Mouse (Mus musculus) liver, postnatal 0 days (tissue): ENCODE measurements around the gene Ehhadh. TPM values are rescaled to one million over a fixed set of nuclear protein-coding genes. Genes with fewer than 3 reads are reported as not detected.
A peak's percentile ranks its signal among the peaks of the same experiment; 100 is the strongest.
"Not testable (repeated sequence)": the region's sequence is repeated elsewhere in the genome, so short reads cannot be mapped to it uniquely, and the experiment has no call there.

Experiments used
- ATAC-seq: fragments of 200-750 bp; cut with Nextera tagmentation; 2 replicates; pipeline ENCODE4 v1.8.0; 2017; ENCODE audit warnings: mild to moderate bottlenecking, moderate library complexity
- DNase-seq: peaks from one replicate; pipeline ENCODE4 v3.0.0-alpha.2; 2016
- H3K27ac ChIP-seq: fragments of 300-500 bp; sonication (generic); 2 replicates; pipeline ENCODE4 v1.5.1; 2014; ENCODE audit warnings: antibody characterized with exemption, moderate library complexity, mild to moderate bottlenecking, low read depth
- H3K27me3 ChIP-seq: fragments of 300-500 bp; sonication (generic); 2 replicates; pipeline ENCODE4 v1.6.1; 2014; ENCODE audit warnings: low read length, control low read depth, mixed read lengths; ENCODE audit not compliant: insufficient read depth
- H3K36me3 ChIP-seq: fragments of 300-500 bp; sonication (generic); replicated peaks from 2 replicates; pipeline ENCODE4 v1.6.1; 2014; ENCODE audit warnings: mild to moderate bottlenecking, control low read depth, low read length, moderate library complexity, mixed read lengths; ENCODE audit not compliant: insufficient read depth
- H3K4me1 ChIP-seq: fragments of 300-500 bp; sonication (generic); 2 replicates; pipeline ENCODE4 v1.6.1; 2014; ENCODE audit warnings: antibody characterized with exemption, mild to moderate bottlenecking, control low read depth; ENCODE audit not compliant: insufficient read depth
- H3K4me2 ChIP-seq: fragments of 300-500 bp; sonication (generic); 2 replicates; pipeline ENCODE4 v1.6.1; 2014; ENCODE audit warnings: low read depth, mild to moderate bottlenecking, low read length, moderate library complexity, mixed read lengths
- H3K4me3 ChIP-seq: fragments of 300-500 bp; sonication (generic); 2 replicates; pipeline ENCODE4 v1.5.1; 2014; ENCODE audit warnings: low read depth, low read length
- H3K9ac ChIP-seq: fragments of 300-500 bp; sonication (generic); replicated peaks from 2 replicates; pipeline ENCODE4 v1.6.1; 2014; ENCODE audit warnings: mild to moderate bottlenecking, moderate library complexity
- H3K9me3 ChIP-seq: fragments of 300-500 bp; sonication (generic); 2 replicates; pipeline ENCODE4 v1.6.1; 2016; ENCODE audit warnings: mild to moderate bottlenecking, control low read depth, low read length, mixed read lengths
- CTCF ChIP-seq: sonication (generic); IDR thresholded peaks from 2 replicates; pipeline ENCODE4 v1.5.1; 2016; ENCODE audit warnings: antibody characterized with exemption, low read depth
- EP300 ChIP-seq: IDR thresholded peaks from 2 replicates; pipeline ENCODE4 v1.6.1; 2016; ENCODE audit warnings: antibody characterized with exemption, low read depth, mild to moderate bottlenecking
- WGBS: fragments of 180-500 bp; shearing (Covaris S2); extraction: QIAGEN DNeasy Blood & Tissue Kit; methylation state at CpG from one replicate; pipeline ENCODE4 v1.1.7; 2014; ENCODE audit not compliant: insufficient replicate concordance; 5-methylcytosine and 5-hydroxymethylcytosine counted together
- polyA plus RNA-seq: library from polyadenylated mRNA; unstranded; fragments of >200 nt; fragmentation: Nextera tagmentation; extraction: Ambion mirVana; gene quantifications from 2 replicates; pipeline ENCODE4 v1.2.1, GENCODE M21; 2015

Ehhadh gene
- polyA plus RNA-seq, 1 experiment from 2014 or later: 215 TPM

GRCm38 (mm10) chr16:21806892-21807291 lies 19.3 kb upstream of the Ehhadh start:
- DNase-seq (no peak), ATAC-seq (no peak)
- TF ChIP-seq CTCF: no peak
- no peak for TF ChIP-seq EP300
- H3K36me3 ChIP-seq: peaks cover 6% of the 10 kb centered on the region
- no peak overlapping the region for H3K27ac ChIP-seq
- no peaks in the 10 kb centered on the region for H3K4me1 ChIP-seq
- no peaks in the 10 kb centered on the region for H3K27me3 ChIP-seq
- no peak overlapping the region for H3K4me2 ChIP-seq
- no peaks in the 10 kb centered on the region for H3K9me3 ChIP-seq
- no peak overlapping the region for H3K9ac ChIP-seq
- H3K4me3 ChIP-seq: no peak overlapping the region
- 85% methylated on average over 1 of the region's 1 CpGs for WGBS

GRCm38 (mm10) chr16:21804258-21804657 lies 16.7 kb upstream of the Ehhadh start:
- Histone ChIP-seq H3K9me3 (no peaks in the 10 kb centered on the region), H3K27ac (no peak overlapping the region), H3K4me3 (no peak overlapping the region), H3K4me2 (no peak overlapping the region), H3K36me3 (peaks cover 19% of the 10 kb centered on the region), H3K9ac (no peak overlapping the region), H3K27me3 (no peaks in the 10 kb centered on the region), H3K4me1 (no peaks in the 10 kb centered on the region)
- 85% methylated on average over 1 of the region's 1 CpGs for WGBS
- DNase-seq (peak; percentile 42), ATAC-seq (peak; percentile 74)
- TF ChIP-seq EP300: no peak
- TF ChIP-seq CTCF: no peak

- Histone ChIP-seq H3K4me1 (peaks cover 27% of the 10 kb centered on the region), H3K36me3 (0 out of 2 replicates have a peak, but pooled peaks cover 2% of the 10 kb centered on the region), H3K9me3 (no peaks in the 10 kb centered on the region), H3K4me2 (peak overlapping the region; percentile 78), H3K9ac (peak overlapping the region; percentile 69), H3K27me3 (no peaks in the 10 kb centered on the region), H3K4me3 (peak overlapping the region; percentile 69), H3K27ac (no peak overlapping the region)
- TF ChIP-seq CTCF: no peak
- TF ChIP-seq EP300: no peak
- WGBS: 32% methylated on average over 5 of the region's 5 CpGs
- no peak for ATAC-seq
- no peak for DNase-seq
Observed at GRCm38 (mm10) chr16:21795071-21795470, 7.5 kb upstream of the Ehhadh start.

- H3K4me2 ChIP-seq: peak overlapping the region; percentile 78
- no peak for ATAC-seq
- WGBS: under 1% methylated on average over 14 of the region's 14 CpGs
Observed at GRCm38 (mm10) chr16:21794697-21795045, 7.1 kb upstream of the Ehhadh start.

GRCm38 (mm10) chr16:21793875-21794696 lies 6.5 kb upstream of the Ehhadh start, which contains the start of gene Map3k13:
TSS of gene Map3k13 (plus strand) at chr16:21794346.
- no peaks in the 10 kb centered on the region for H3K27me3 ChIP-seq
- peak within 1 kb of the TSS; percentile 69 for H3K9ac ChIP-seq
- H3K36me3 ChIP-seq: no peaks in the 10 kb centered on the region
- ATAC-seq (peak; percentile 89), DNase-seq (peak; percentile 97)
- H3K4me3 ChIP-seq: peak within 1 kb of the TSS; percentile 69
- 1% methylated on average over 47 of the region's 47 CpGs for WGBS
- H3K9me3 ChIP-seq: no peaks in the 10 kb centered on the region
- peak within 1 kb of the TSS; percentile 85 for H3K27ac ChIP-seq
- H3K4me2 ChIP-seq: peak within 1 kb of the TSS; percentile 78
- peaks cover 27% of the 10 kb centered on the region for H3K4me1 ChIP-seq
- no peak for TF ChIP-seq EP300
- TF ChIP-seq CTCF: peak; percentile 39

More at GRCm38 (mm10) chr16:21794697-21795045, 7.1 kb upstream of the Ehhadh start:
- H3K27me3 ChIP-seq: no peaks in the 10 kb centered on the region
- no peak for DNase-seq
- peak overlapping the region; percentile 69 for H3K9ac ChIP-seq
- H3K9me3 ChIP-seq: no peaks in the 10 kb centered on the region
- H3K27ac ChIP-seq: peak overlapping the region; percentile 85
- TF ChIP-seq CTCF (no peak), EP300 (no peak)
- H3K36me3 ChIP-seq: 0 out of 2 replicates have a peak, but pooled peaks cover 2% of the 10 kb centered on the region
- H3K4me3 ChIP-seq: peak overlapping the region; percentile 69
- H3K4me1 ChIP-seq: peaks cover 27% of the 10 kb centered on the region

GRCm38 (mm10) chr16:21793080-21793810 lies 5.6 kb upstream of the Ehhadh start:
- not testable (repeated sequence) for DNase-seq, H3K27me3 ChIP-seq, ATAC-seq, H3K36me3 ChIP-seq, H3K9me3 ChIP-seq
- Histone ChIP-seq H3K27ac (peak overlapping the region; percentile 85), H3K4me2 (peak overlapping the region; percentile 78), H3K9ac (peak overlapping the region; percentile 69; the same call in 1 of the 2 replicates), H3K4me3 (peak overlapping the region; percentile 69), H3K4me1 (peaks cover 35% of the 10 kb centered on the region)
- WGBS: 14% methylated on average over 2 of the region's 2 CpGs
